Mouse (Mus musculus) limb, embryonic 14.5 days (tissue): Measurements from ENCODE around the gene Rbm4. TPM values are rescaled to one million over a fixed set of nuclear protein-coding genes. Genes with fewer than 3 reads are reported as not detected.
"Not testable (repeated sequence)": the region's sequence is repeated elsewhere in the genome, so short reads cannot be mapped to it uniquely, and the experiment has no call there.

ENCODE experiments used
- ATAC-seq: fragments of 200-750 bp; cut with Nextera tagmentation; 2 replicates; pipeline ENCODE4 v1.8.0; 2017; ENCODE audit warnings: low read depth, moderate number of reproducible peaks, moderate TSS enrichment; ENCODE audit not compliant: low FRiP score
- DNase-seq: peaks from one replicate; pipeline ENCODE4 v3.0.0-alpha.2; 2015; ENCODE audit warnings: low spot score
- H3K27ac ChIP-seq: fragments of 300-500 bp; sonication (generic); replicated peaks from 2 replicates; pipeline ENCODE4 v1.5.1; 2014; ENCODE audit warnings: low read depth, mild to moderate bottlenecking, low read length, moderate library complexity, mixed read lengths
- H3K27me3 ChIP-seq: fragments of 300-500 bp; sonication (generic); 2 replicates; pipeline ENCODE4 v1.6.1; 2014; ENCODE audit warnings: low read length, mixed read lengths; ENCODE audit not compliant: control insufficient read depth, insufficient read depth
- H3K36me3 ChIP-seq: fragments of 300-500 bp; sonication (generic); 2 replicates; pipeline ENCODE4 v1.6.1; 2014; ENCODE audit warnings: mild to moderate bottlenecking, low read length, moderate library complexity, mixed read lengths; ENCODE audit not compliant: control insufficient read depth, insufficient read depth
- H3K4me1 ChIP-seq: fragments of 300-500 bp; sonication (generic); 2 replicates; pipeline ENCODE4 v1.6.1; 2014; ENCODE audit warnings: antibody characterized with exemption, low read length, mixed read lengths; ENCODE audit not compliant: control insufficient read depth, insufficient read depth
- H3K4me2 ChIP-seq: fragments of 300-500 bp; sonication (generic); replicated peaks from 2 replicates; pipeline ENCODE4 v1.6.1; 2014; ENCODE audit warnings: low read depth, mild to moderate bottlenecking, low read length, moderate library complexity; ENCODE audit not compliant: severe bottlenecking
- H3K4me3 ChIP-seq: fragments of 300-500 bp; sonication (generic); replicated peaks from 2 replicates; pipeline ENCODE4 v1.5.1; 2014; ENCODE audit warnings: low read length
- H3K9ac ChIP-seq: fragments of 300-500 bp; sonication (generic); 2 replicates; pipeline ENCODE4 v1.6.1; 2014; ENCODE audit warnings: mild to moderate bottlenecking, low read depth, low read length, moderate library complexity; ENCODE audit not compliant: severe bottlenecking
- H3K9me3 ChIP-seq: fragments of 300-500 bp; sonication (generic); 2 replicates; pipeline ENCODE4 v1.6.1; 2016; ENCODE audit warnings: low read length; ENCODE audit not compliant: control insufficient read depth
- POLR2A ChIP-seq: fragments of 200-500 bp; IDR thresholded peaks from 2 replicates; pipeline ENCODE4 v1.8.0; 2012; ENCODE audit warnings: inconsistent platforms, mild to moderate bottlenecking, moderate library complexity, borderline replicate concordance; ENCODE audit not compliant: insufficient read depth, insufficient read length; ENCODE audit errors: extremely low read depth
- WGBS: fragments of 180-500 bp; shearing (Covaris S2); extraction: QIAGEN DNeasy Blood & Tissue Kit; methylation state at CpG from one replicate; pipeline ENCODE4 v1.1.7; 2014; 5-methylcytosine and 5-hydroxymethylcytosine counted together
- polyA plus RNA-seq, 2 experiments: library from polyadenylated mRNA; depleted of rRNA in 1 of 2; stranded (reverse) in 1 of 2; unstranded in 1 of 2; fragments of >200 nt; fragmentation: Nextera tagmentation in 1 of 2; extraction: Ambion mirVana in 1 of 2; gene quantifications; 2 replicates each; pipeline versions ENCODE4 v1.2.1 to v1.2.3; 2012 to 2014

Gene Rbm4
- polyA plus RNA-seq, 2 experiments, result 78.9 to 111 TPM

- WGBS, result 91% methylated on average over 7 of the region's 7 CpGs
- Histone ChIP-seq H3K4me3 (no peak overlapping the region), H3K4me1 (peaks cover 3% of the 10 kb centered on the region), H3K4me2 (no peak overlapping the region), H3K36me3 (peaks cover 91% of the 10 kb centered on the region), H3K9ac (no peak overlapping the region), H3K27me3 (no peaks in the 10 kb centered on the region), H3K9me3 (no peaks in the 10 kb centered on the region), H3K27ac (no peak overlapping the region)
- ATAC-seq, result no peak
- no peak for DNase-seq
- TF ChIP-seq POLR2A, result no peak
Observed at GRCm38 (mm10) chr19:4785206-4785605, 8.5 kb downstream of the Rbm4 start.

- TF ChIP-seq POLR2A, result no peak
- ATAC-seq, result no peak
Observed at GRCm38 (mm10) chr19:4782891-4783290, 10.8 kb downstream of the Rbm4 start.

GRCm38 (mm10) chr19:4772785-4773184 is 20.9 kb downstream of the Rbm4 start:
- H3K4me2 ChIP-seq, result no peak overlapping the region
- no peak for ATAC-seq
- 87% methylated on average over 3 of the region's 3 CpGs for WGBS
- H3K36me3 ChIP-seq, result peaks cover 88% of the 10 kb centered on the region
- no peak for DNase-seq
- no peak overlapping the region for H3K9ac ChIP-seq
- no peaks in the 10 kb centered on the region for H3K27me3 ChIP-seq
- no peak overlapping the region for H3K27ac ChIP-seq
- no peaks in the 10 kb centered on the region for H3K9me3 ChIP-seq
- TF ChIP-seq POLR2A, result no peak
- no peak overlapping the region for H3K4me3 ChIP-seq
- H3K4me1 ChIP-seq, result no peaks in the 10 kb centered on the region

More at GRCm38 (mm10) chr19:4782891-4783290, 10.8 kb downstream of the Rbm4 start:
- Histone ChIP-seq H3K36me3 (peaks cover 82% of the 10 kb centered on the region), H3K4me3 (no peak overlapping the region), H3K27me3 (no peaks in the 10 kb centered on the region), H3K9ac (no peak overlapping the region), H3K4me1 (no peaks in the 10 kb centered on the region), H3K27ac (no peak overlapping the region), H3K4me2 (no peak overlapping the region), H3K9me3 (no peaks in the 10 kb centered on the region)
- 86% methylated on average over 2 of the region's 2 CpGs for WGBS
- DNase-seq, result no peak

GRCm38 (mm10) chr19:4767507-4768148 is 26.1 kb downstream of the Rbm4 start:
- Histone ChIP-seq H3K36me3 (peaks cover 92% of the 10 kb centered on the region), H3K4me2 (no peak overlapping the region)
- 80% methylated on average over 7 of the region's 12 CpGs for WGBS

GRCm38 (mm10) chr19:4762876-4763275 is 30.8 kb downstream of the Rbm4 start:
- H3K4me3 ChIP-seq, result no peak overlapping the region
- H3K27me3 ChIP-seq, result no peaks in the 10 kb centered on the region
- no peak overlapping the region for H3K4me2 ChIP-seq
- no peak for TF ChIP-seq POLR2A
- H3K9me3 ChIP-seq, result no peaks in the 10 kb centered on the region
- no peak for DNase-seq
- ATAC-seq, result no peak
- 79% methylated on average over 1 of the region's 1 CpGs for WGBS
- peaks cover 82% of the 10 kb centered on the region for H3K36me3 ChIP-seq
- H3K4me1 ChIP-seq, result peaks cover 12% of the 10 kb centered on the region
- H3K9ac ChIP-seq, result no peak overlapping the region
- no peak overlapping the region for H3K27ac ChIP-seq

More at GRCm38 (mm10) chr19:4767507-4768148, 26.1 kb downstream of the Rbm4 start:
- no peak overlapping the region for H3K9ac ChIP-seq
- no peak overlapping the region for H3K4me3 ChIP-seq
- no peak for TF ChIP-seq POLR2A
- H3K4me1 ChIP-seq, result no peaks in the 10 kb centered on the region
- H3K9me3 ChIP-seq, result no peaks in the 10 kb centered on the region
- H3K27me3 ChIP-seq, result no peaks in the 10 kb centered on the region
- ATAC-seq, result no peak
- H3K27ac ChIP-seq, result no peak overlapping the region
- DNase-seq, result no peak

GRCm38 (mm10) chr19:4760544-4760943 is 33.2 kb downstream of the Rbm4 start:
- peaks cover 16% of the 10 kb centered on the region for H3K4me1 ChIP-seq
- H3K36me3 ChIP-seq, result peaks cover 59% of the 10 kb centered on the region
- H3K4me2 ChIP-seq, H3K27ac ChIP-seq, H3K27me3 ChIP-seq, H3K9me3 ChIP-seq, DNase-seq, H3K4me3 ChIP-seq, ATAC-seq, H3K9ac ChIP-seq: not testable (repeated sequence)
- 92% methylated on average over 8 of the region's 8 CpGs for WGBS
